Mouse (Mus musculus): ENCODE results near the gene Otud7a.

- TF ChIP-seq CTCF (IDR thresholded peaks at IDR 0.05; ENCODE audit: extremely low read depth, insufficient read depth, insufficient read length, insufficient replicate concordance) (no peak), POLR2A (IDR thresholded peaks at IDR 0.05; ENCODE audit: low read depth, low read length) (no peak)
These were observed 141.8 kb downstream of the Otud7a start for GRCm38 (mm10) chr7:63586184-63586870.
